29 mouse cellular contexts compared by ENCODE assay signal in genomic region chr1:174354640-174355039, GRCm38 (mm10). TPM values are rescaled to one million over a fixed set of nuclear protein-coding genes. Genes with fewer than 3 reads are reported as not detected.
"Had no signal": no experiment of that assay in that cellular context is flagged by ENCODE, and none has a peak within 500 bp of the region (broad histone marks: within the 10 kb centered on the region; RNA-seq: fewer than 3 reads in every experiment).

No protein-coding gene starts in this region.

- DNase-seq: kidney, adult 8-10 months; kidney, postnatal 10 days; kidney, postnatal 36 days; liver, embryonic 13.5 days; lung, adult 2 months; right cerebral cortex, adult 18-20 months; right cerebral cortex, postnatal 14 days; right cerebral cortex, postnatal 4 days; thymus, adult 2 months; thymus, postnatal 14 days; thymus, postnatal 4 days had no signal

- H3K27me3 ChIP-seq: kidney, embryonic 15.5 days; liver, embryonic 13.5 days; midbrain, embryonic 12.5 days; midbrain, embryonic 15.5 days; neural tube, embryonic 12.5 days; neural tube, embryonic 15.5 days had no signal

- H3K4me3 ChIP-seq: kidney, embryonic 15.5 days; left cerebral cortex, adult 2 months; liver, embryonic 13.5 days; midbrain, embryonic 12.5 days; midbrain, embryonic 15.5 days; neural tube, embryonic 12.5 days; neural tube, embryonic 15.5 days had no signal

- H3K4me1 ChIP-seq: kidney, embryonic 15.5 days; liver, embryonic 13.5 days; midbrain, embryonic 12.5 days; midbrain, embryonic 15.5 days; neural tube, embryonic 12.5 days; neural tube, embryonic 15.5 days had no signal

- H3K36me3 ChIP-seq: kidney, embryonic 15.5 days; liver, embryonic 13.5 days; midbrain, embryonic 12.5 days; midbrain, embryonic 15.5 days; neural tube, embryonic 12.5 days; neural tube, embryonic 15.5 days had no signal

- ATAC-seq: intestine, postnatal 0 days; midbrain, embryonic 15.5 days had no signal

- H3K27ac ChIP-seq: kidney, embryonic 15.5 days; left cerebral cortex, adult 2 months; liver, embryonic 13.5 days; midbrain, embryonic 12.5 days; midbrain, embryonic 15.5 days; neural tube, embryonic 12.5 days; neural tube, embryonic 15.5 days; stomach, postnatal 0 days had no signal

RNA-seq across cellular contexts. Expression of gene Olfr417, which starts 10.3 kb away (rescaled TPM):
- total RNA-seq: layer of hippocampus, adult 8-10 months; layer of hippocampus, postnatal 14 days; left cerebral cortex, adult 2 months; left cerebral cortex, postnatal 10 days; left cerebral cortex, postnatal 36 days; liver, adult 2 months had no signal
- polyA plus RNA-seq: intestine, postnatal 0 days; kidney, embryonic 15.5 days; limb, embryonic 11.5 days; limb, embryonic 14.5 days; liver, adult 2 months; liver, embryonic 13.5 days; lung, adult 2 months; lung, embryonic 16.5 days; midbrain, embryonic 12.5 days; midbrain, embryonic 15.5 days; neural tube, embryonic 12.5 days; neural tube, embryonic 15.5 days; stomach, embryonic 14.5 days; stomach, postnatal 0 days; thymus, adult 2 months had no signal

RNA-seq across cellular contexts. Expression of gene Mptx1, which starts 24.3 kb away (rescaled TPM):
- total RNA-seq: layer of hippocampus, adult 8-10 months; layer of hippocampus, postnatal 14 days; left cerebral cortex, adult 2 months; left cerebral cortex, postnatal 10 days; left cerebral cortex, postnatal 36 days; liver, adult 2 months had no signal
- polyA plus RNA-seq: kidney, embryonic 15.5 days; limb, embryonic 11.5 days; limb, embryonic 14.5 days; liver, adult 2 months; liver, embryonic 13.5 days; liver, embryonic 16.5 days; lung, adult 2 months; lung, embryonic 16.5 days; midbrain, embryonic 12.5 days; midbrain, embryonic 15.5 days; neural tube, embryonic 12.5 days; neural tube, embryonic 15.5 days; stomach, embryonic 14.5 days; stomach, postnatal 0 days; thymus, adult 2 months had no signal

RNA-seq across cellular contexts. Expression of gene Olfr248, which starts 36.2 kb away (rescaled TPM):
- total RNA-seq: layer of hippocampus, adult 8-10 months; layer of hippocampus, postnatal 14 days; left cerebral cortex, adult 2 months; left cerebral cortex, postnatal 10 days; left cerebral cortex, postnatal 36 days; liver, adult 2 months had no signal
- polyA plus RNA-seq: intestine, postnatal 0 days; kidney, embryonic 15.5 days; limb, embryonic 11.5 days; limb, embryonic 14.5 days; liver, adult 2 months; liver, embryonic 13.5 days; liver, embryonic 16.5 days; lung, adult 2 months; lung, embryonic 16.5 days; midbrain, embryonic 12.5 days; midbrain, embryonic 15.5 days; neural tube, embryonic 12.5 days; neural tube, embryonic 15.5 days; stomach, embryonic 14.5 days; stomach, postnatal 0 days; thymus, adult 2 months had no signal
